13 mouse cellular contexts compared by ENCODE assay signal in genomic region chr9:84112319-84112718, GRCm38 (mm10).
DNase-seq lines count a peak whose midpoint lies in the region; ATAC-seq and TF ChIP-seq lines count a peak whose summit lies in the region.
"Had no signal": no experiment of that assay in that cellular context is flagged by ENCODE, and none has a peak within 500 bp of the region (broad histone marks: within the 10 kb centered on the region; RNA-seq: fewer than 3 reads in every experiment).

No protein-coding gene starts in this region.

- no peak overlapping the region for H3K9ac ChIP-seq in heart, embryonic 13.5 days
- no peak overlapping the region for H3K9ac ChIP-seq in midbrain, embryonic 13.5 days (replicated peaks)
- H3K9ac ChIP-seq in midbrain, embryonic 11.5 days (ENCODE audit: low read length): no peak overlapping the region
- no peak overlapping the region for H3K9ac ChIP-seq in limb, embryonic 14.5 days (ENCODE audit: low read depth, low read length, severe bottlenecking)
- H3K9ac ChIP-seq: embryonic facial prominence, embryonic 15.5 days; hindbrain, embryonic 15.5 days had no signal

- H3K4me3 ChIP-seq in heart, embryonic 13.5 days: no peak overlapping the region
- no peak overlapping the region for H3K4me3 ChIP-seq in midbrain, embryonic 13.5 days (replicated peaks)
- no peak overlapping the region for H3K4me3 ChIP-seq in midbrain, embryonic 11.5 days (ENCODE audit: low read depth, low read length)
- H3K4me3 ChIP-seq in limb, embryonic 14.5 days (replicated peaks; ENCODE audit: low read length): no peak overlapping the region
- H3K4me3 ChIP-seq: embryonic facial prominence, embryonic 15.5 days; hindbrain, embryonic 15.5 days had no signal

- H3K4me2 ChIP-seq in heart, embryonic 13.5 days: peak overlapping the region; percentile 45; the same call in 1 of the 2 replicates
- no peak overlapping the region for H3K4me2 ChIP-seq in midbrain, embryonic 13.5 days (replicated peaks)
- no peak overlapping the region for H3K4me2 ChIP-seq in midbrain, embryonic 11.5 days
- 0 out of 2 replicates have a peak overlapping the region, but pooled peaks have one; percentile 18 for H3K4me2 ChIP-seq in limb, embryonic 14.5 days (replicated peaks; ENCODE audit: low read depth, low read length, severe bottlenecking)
- H3K4me2 ChIP-seq: embryonic facial prominence, embryonic 15.5 days; hindbrain, embryonic 15.5 days had no signal

- 13% methylated on average over 1 of the region's 1 CpGs for WGBS in heart, embryonic 13.5 days
- 74% methylated on average over 1 of the region's 1 CpGs for WGBS in midbrain, embryonic 13.5 days
- WGBS in midbrain, embryonic 11.5 days: 52% methylated on average over 1 of the region's 1 CpGs
- WGBS in limb, embryonic 14.5 days: 32% methylated on average over 1 of the region's 1 CpGs

- no peak for ATAC-seq in heart, embryonic 13.5 days (ENCODE audit: extremely low read depth, insufficient number of reproducible peaks, low FRiP score, low TSS enrichment)
- 0 out of 2 replicates have a peak, but pooled peaks have one; percentile 13 for ATAC-seq in midbrain, embryonic 13.5 days
- no peak for ATAC-seq in midbrain, embryonic 11.5 days (ENCODE audit: low FRiP score)
- no peak for ATAC-seq in limb, embryonic 14.5 days (ENCODE audit: low FRiP score, low read depth)
- ATAC-seq in megakaryocyte progenitor cell, adult 5-6 weeks (replicated peaks; ENCODE audit: poor library complexity): peak; percentile 29
- ATAC-seq: forebrain, embryonic 14.5 days; lung, postnatal 0 days had no signal

- no peaks in the 10 kb centered on the region for H3K9me3 ChIP-seq in heart, embryonic 13.5 days
- H3K9me3 ChIP-seq in midbrain, embryonic 13.5 days: no peaks in the 10 kb centered on the region
- H3K9me3 ChIP-seq in midbrain, embryonic 11.5 days (ENCODE audit: control insufficient read depth, low read length): no peaks in the 10 kb centered on the region
- H3K9me3 ChIP-seq in limb, embryonic 14.5 days (ENCODE audit: control insufficient read depth, low read length): no peaks in the 10 kb centered on the region
- H3K9me3 ChIP-seq: embryonic facial prominence, embryonic 15.5 days; hindbrain, embryonic 15.5 days had no signal

- 0 out of 2 replicates have a peak overlapping the region, but pooled peaks have one; percentile 17 for H3K27ac ChIP-seq in heart, embryonic 13.5 days (replicated peaks)
- peak overlapping the region; percentile 35 for H3K27ac ChIP-seq in midbrain, embryonic 13.5 days
- no peak overlapping the region for H3K27ac ChIP-seq in midbrain, embryonic 11.5 days (ENCODE audit: low read depth, low read length)
- no peak overlapping the region for H3K27ac ChIP-seq in limb, embryonic 14.5 days (replicated peaks; ENCODE audit: low read depth, low read length)
- H3K27ac ChIP-seq: embryonic facial prominence, embryonic 15.5 days; hindbrain, embryonic 15.5 days had no signal

- no peaks in the 10 kb centered on the region for H3K36me3 ChIP-seq in heart, embryonic 13.5 days
- H3K36me3 ChIP-seq in midbrain, embryonic 13.5 days: no peaks in the 10 kb centered on the region
- no peaks in the 10 kb centered on the region for H3K36me3 ChIP-seq in midbrain, embryonic 11.5 days (ENCODE audit: control insufficient read depth, insufficient read depth, low read length)
- H3K36me3 ChIP-seq in limb, embryonic 14.5 days (ENCODE audit: control insufficient read depth, insufficient read depth, low read length): no peaks in the 10 kb centered on the region
- H3K36me3 ChIP-seq: embryonic facial prominence, embryonic 15.5 days; hindbrain, embryonic 15.5 days had no signal

- peaks cover 42% of the 10 kb centered on the region for H3K4me1 ChIP-seq in heart, embryonic 13.5 days
- peaks cover 27% of the 10 kb centered on the region for H3K4me1 ChIP-seq in midbrain, embryonic 13.5 days (replicated peaks)
- H3K4me1 ChIP-seq in midbrain, embryonic 11.5 days (ENCODE audit: control insufficient read depth, insufficient read depth, low read length): peaks cover 16% of the 10 kb centered on the region
- peaks cover 34% of the 10 kb centered on the region for H3K4me1 ChIP-seq in limb, embryonic 14.5 days (ENCODE audit: control insufficient read depth, insufficient read depth, low read length)

- no peak for DNase-seq in heart, adult 8-10 months (ENCODE audit: low spot score)
- DNase-seq in midbrain, embryonic 11.5 days (ENCODE audit: low spot score, missing footprints): no peak
- DNase-seq in limb, embryonic 14.5 days (ENCODE audit: low spot score): no peak
- no peak for DNase-seq in adrenal gland, adult 2 months
- DNase-seq: embryo, embryonic 11 days; thymus, postnatal 25 days had no signal

- no peak for TF ChIP-seq POLR2A in limb, embryonic 14.5 days (IDR thresholded peaks at IDR 0.05; ENCODE audit: borderline replicate concordance, extremely low read depth, insufficient read depth, insufficient read length)

- H3K27me3 ChIP-seq in heart, embryonic 13.5 days (replicated peaks): no peaks in the 10 kb centered on the region
- 0 out of 2 replicates have a peak, but pooled peaks cover 3% of the 10 kb centered on the region for H3K27me3 ChIP-seq in midbrain, embryonic 13.5 days
- no peaks in the 10 kb centered on the region for H3K27me3 ChIP-seq in midbrain, embryonic 11.5 days (ENCODE audit: control insufficient read depth, insufficient read depth, low read length)
- no peaks in the 10 kb centered on the region for H3K27me3 ChIP-seq in limb, embryonic 14.5 days (ENCODE audit: control insufficient read depth, insufficient read depth, low read length)
- H3K27me3 ChIP-seq: embryonic facial prominence, embryonic 15.5 days; hindbrain, embryonic 15.5 days had no signal

Comparison
In these comparisons a context has a peak if more than half of its experiments do, and no peak if none do; other contexts are left out.
1. ATAC-seq: peak in midbrain, embryonic 13.5 days (single experiment) and megakaryocyte progenitor cell, adult 5-6 weeks (single experiment); none in heart, embryonic 13.5 days (single experiment), midbrain, embryonic 11.5 days (single experiment) and limb, embryonic 14.5 days (single experiment).
2. H3K27ac ChIP-seq: peak in heart, embryonic 13.5 days (single experiment) and midbrain, embryonic 13.5 days (single experiment); none in midbrain, embryonic 11.5 days (single experiment) and limb, embryonic 14.5 days (single experiment).
3. H3K4me2 ChIP-seq: peak in heart, embryonic 13.5 days (single experiment) and limb, embryonic 14.5 days (single experiment); none in midbrain, embryonic 13.5 days (single experiment) and midbrain, embryonic 11.5 days (single experiment).